Mouse (Mus musculus): ENCODE measurements around the gene Apoc2. TPM values are rescaled to one million over a fixed set of nuclear protein-coding genes. Genes with fewer than 3 reads are reported as not detected.

Gene Apoc2
- polyA plus RNA-seq, 1 experiment = not detected

- no peaks in the 10 kb centered on the region for H3K36me3 ChIP-seq (ENCODE audit: control insufficient read depth, insufficient read depth)
- H3ac ChIP-seq (ENCODE audit: control insufficient read depth, insufficient read length) = no peak overlapping the region
- H3K27me3 ChIP-seq (ENCODE audit: control insufficient read depth, insufficient read depth, insufficient read length) = peaks cover 16% of the 10 kb centered on the region
- no peak for TF ChIP-seq TCF12 (IDR thresholded peaks at IDR 0.05; ENCODE audit: insufficient read depth, poor library complexity, severe bottlenecking)
- TF ChIP-seq USF1 (IDR thresholded peaks at IDR 0.05; ENCODE audit: low read depth) = no peak
- no peak for TF ChIP-seq MAX (IDR thresholded peaks at IDR 0.05; ENCODE audit: low read depth)
- no peak for TF ChIP-seq E2F4 (IDR thresholded peaks at IDR 0.05; ENCODE audit: insufficient read depth)
- no peak for TF ChIP-seq POLR2A (IDR thresholded peaks at IDR 0.05; ENCODE audit: insufficient read length, low read depth)
- no peak for TF ChIP-seq MYOD1 (IDR thresholded peaks at IDR 0.05; ENCODE audit: control insufficient read depth in 1 of 3, insufficient read length in 2 of 3, low read depth in 2 of 3)
- TF ChIP-seq SRF (IDR thresholded peaks at IDR 0.05; ENCODE audit: control insufficient read depth, insufficient read length, low read depth) = no peak
- no peak for TF ChIP-seq MYOG (IDR thresholded peaks at IDR 0.05; ENCODE audit: control insufficient read depth in 1 of 3, insufficient read depth in 1 of 3, insufficient read length in 2 of 3, low read depth in 2 of 3)
- TF ChIP-seq REST (IDR thresholded peaks at IDR 0.05; ENCODE audit: insufficient read depth, insufficient read length) = no peak
- no peak for TF ChIP-seq TCF3 (IDR thresholded peaks at IDR 0.05; ENCODE audit: insufficient read length, low read depth)
- TF ChIP-seq POLR2AphosphoS2 (IDR thresholded peaks at IDR 0.05; ENCODE audit: insufficient read length, low read depth) = no peak
- H3K79me2 ChIP-seq (ENCODE audit: control insufficient read depth, insufficient read depth) = no peaks in the 10 kb centered on the region
- H3K4me3 ChIP-seq = no peak overlapping the region
- H3K4me2 ChIP-seq (ENCODE audit: low read depth) = no peak overlapping the region
Measured at GRCm38 (mm10) chr7:19686521-19686920, 8.8 kb upstream of the Apoc2 start.

GRCm38 (mm10) chr7:19685374-19685773, 7.6 kb upstream of the Apoc2 start:
- Histone ChIP-seq H3K36me3 (ENCODE audit: control insufficient read depth, insufficient read depth) (no peaks in the 10 kb centered on the region), H3K79me2 (ENCODE audit: control insufficient read depth, insufficient read depth) (no peaks in the 10 kb centered on the region), H3K4me3 (no peak overlapping the region), H3K4me2 (ENCODE audit: low read depth) (no peak overlapping the region), H3ac (ENCODE audit: control insufficient read depth, insufficient read length) (no peak overlapping the region), H3K27me3 (ENCODE audit: control insufficient read depth, insufficient read depth, insufficient read length) (peaks cover 24% of the 10 kb centered on the region)
- TF ChIP-seq REST (IDR thresholded peaks at IDR 0.05; ENCODE audit: insufficient read depth, insufficient read length) (no peak), USF1 (IDR thresholded peaks at IDR 0.05; ENCODE audit: low read depth) (no peak), POLR2A (IDR thresholded peaks at IDR 0.05; ENCODE audit: insufficient read length, low read depth) (no peak), TCF3 (IDR thresholded peaks at IDR 0.05; ENCODE audit: insufficient read length, low read depth) (no peak), POLR2AphosphoS2 (IDR thresholded peaks at IDR 0.05; ENCODE audit: insufficient read length, low read depth) (no peak), CEBPB (IDR thresholded peaks at IDR 0.05; ENCODE audit: insufficient read depth, poor library complexity, severe bottlenecking) (no peak), TCF12 (IDR thresholded peaks at IDR 0.05; ENCODE audit: insufficient read depth, poor library complexity, severe bottlenecking) (no peak), MYOD1 (IDR thresholded peaks at IDR 0.05; ENCODE audit: control insufficient read depth in 1 of 3, insufficient read length in 2 of 3, low read depth in 2 of 3) (no peak), MYOG (IDR thresholded peaks at IDR 0.05; ENCODE audit: control insufficient read depth in 1 of 3, insufficient read depth in 1 of 3, insufficient read length in 2 of 3, low read depth in 2 of 3) (no peak)

- no peak overlapping the region for H3ac ChIP-seq (ENCODE audit: control insufficient read depth, insufficient read length)
- H3K27me3 ChIP-seq (ENCODE audit: control insufficient read depth, insufficient read depth, insufficient read length) = peaks cover 21% of the 10 kb centered on the region
- no peak overlapping the region for H3K4me2 ChIP-seq (ENCODE audit: low read depth)
- no peaks in the 10 kb centered on the region for H3K79me2 ChIP-seq (ENCODE audit: control insufficient read depth, insufficient read depth)
- H3K36me3 ChIP-seq (ENCODE audit: control insufficient read depth, insufficient read depth) = no peaks in the 10 kb centered on the region
- TF ChIP-seq MYOG (IDR thresholded peaks at IDR 0.05; ENCODE audit: control insufficient read depth in 1 of 3, insufficient read depth in 1 of 3, insufficient read length in 2 of 3, low read depth in 2 of 3) = no peak
- TF ChIP-seq POLR2AphosphoS2 (IDR thresholded peaks at IDR 0.05; ENCODE audit: insufficient read length, low read depth) = no peak
- no peak for TF ChIP-seq MAX (IDR thresholded peaks at IDR 0.05; ENCODE audit: low read depth)
- TF ChIP-seq SRF (IDR thresholded peaks at IDR 0.05; ENCODE audit: control insufficient read depth, insufficient read length, low read depth) = no peak
- TF ChIP-seq MYOD1 (IDR thresholded peaks at IDR 0.05; ENCODE audit: control insufficient read depth in 1 of 3, insufficient read length in 2 of 3, low read depth in 2 of 3) = no peak
- no peak for TF ChIP-seq TCF12 (IDR thresholded peaks at IDR 0.05; ENCODE audit: insufficient read depth, poor library complexity, severe bottlenecking)
- TF ChIP-seq USF1 (IDR thresholded peaks at IDR 0.05; ENCODE audit: low read depth) = no peak
- TF ChIP-seq POLR2A (IDR thresholded peaks at IDR 0.05; ENCODE audit: insufficient read length, low read depth) = no peak
- no peak overlapping the region for H3K4me3 ChIP-seq
Measured at GRCm38 (mm10) chr7:19683771-19684201, 6.0 kb upstream of the Apoc2 start.

DNA sequence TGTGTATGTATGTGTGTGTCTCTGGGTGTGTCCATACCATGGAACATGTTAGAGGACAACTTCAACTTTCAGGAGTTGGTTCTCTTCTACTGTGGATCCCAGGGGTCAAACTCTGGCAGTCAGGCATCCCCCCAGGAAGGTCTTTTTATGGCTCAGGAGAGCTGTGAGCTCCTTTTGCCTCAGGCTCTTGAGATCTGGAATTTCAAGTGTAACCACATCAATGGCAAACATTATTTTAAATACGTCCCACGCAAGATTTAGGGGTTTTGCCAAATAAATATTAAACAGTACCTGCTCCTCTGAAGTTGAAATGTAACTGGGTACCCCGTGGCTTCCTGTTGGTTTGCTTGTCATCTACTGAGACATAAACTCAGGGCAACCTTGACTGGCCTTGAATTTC, 5.2 kb upstream of the Apoc2 start:
- H3K4me3 ChIP-seq = no peak overlapping the region
- no peaks in the 10 kb centered on the region for H3K36me3 ChIP-seq (ENCODE audit: control insufficient read depth, insufficient read depth)
- H3K27me3 ChIP-seq (ENCODE audit: control insufficient read depth, insufficient read depth, insufficient read length) = peaks cover 25% of the 10 kb centered on the region
- no peak overlapping the region for H3K4me2 ChIP-seq (ENCODE audit: low read depth)
- H3ac ChIP-seq (ENCODE audit: control insufficient read depth, insufficient read length) = no peak overlapping the region
- no peaks in the 10 kb centered on the region for H3K79me2 ChIP-seq (ENCODE audit: control insufficient read depth, insufficient read depth)
- TF ChIP-seq MYOG (IDR thresholded peaks at IDR 0.05; ENCODE audit: control insufficient read depth in 1 of 3, insufficient read depth in 1 of 3, insufficient read length in 2 of 3, low read depth in 2 of 3) (no peak), TCF3 (IDR thresholded peaks at IDR 0.05; ENCODE audit: insufficient read length, low read depth) (no peak), SRF (IDR thresholded peaks at IDR 0.05; ENCODE audit: control insufficient read depth, insufficient read length, low read depth) (no peak), MYOD1 (IDR thresholded peaks at IDR 0.05; ENCODE audit: control insufficient read depth in 1 of 3, insufficient read length in 2 of 3, low read depth in 2 of 3) (no peak), REST (IDR thresholded peaks at IDR 0.05; ENCODE audit: insufficient read depth, insufficient read length) (no peak), POLR2A (IDR thresholded peaks at IDR 0.05; ENCODE audit: insufficient read length, low read depth) (no peak), E2F4 (IDR thresholded peaks at IDR 0.05; ENCODE audit: insufficient read depth) (no peak), USF1 (IDR thresholded peaks at IDR 0.05; ENCODE audit: low read depth) (no peak), MAX (IDR thresholded peaks at IDR 0.05; ENCODE audit: low read depth) (no peak), TCF12 (IDR thresholded peaks at IDR 0.05; ENCODE audit: insufficient read depth, poor library complexity, severe bottlenecking) (no peak), POLR2AphosphoS2 (IDR thresholded peaks at IDR 0.05; ENCODE audit: insufficient read length, low read depth) (no peak), CEBPB (IDR thresholded peaks at IDR 0.05; ENCODE audit: insufficient read depth, poor library complexity, severe bottlenecking) (no peak)

All from myocyte (in vitro differentiated cells).